Mouse (Mus musculus) liver, embryonic 11.5 days (tissue): ENCODE measurements around the gene Epn1. TPM values are rescaled to one million over a fixed set of nuclear protein-coding genes. Genes with fewer than 3 reads are reported as not detected.

Experiments
- ATAC-seq: fragments of 200-750 bp; cut with Nextera tagmentation; replicated peaks from 2 replicates; pipeline ENCODE4 v1.8.0; 2017; ENCODE audit warnings: moderate number of reproducible peaks, mild to moderate bottlenecking, moderate TSS enrichment, moderate library complexity; ENCODE audit not compliant: low FRiP score
- DNase-seq: peaks from one replicate; pipeline ENCODE4 v3.0.0-alpha.2; 2017; ENCODE audit warnings: low spot score
- H3K27ac ChIP-seq: fragments of 300-500 bp; sonication (generic); 2 replicates; pipeline ENCODE4 v1.5.1; 2014; ENCODE audit warnings: mild to moderate bottlenecking, low read depth, low read length, control low read depth
- H3K27me3 ChIP-seq: fragments of 300-500 bp; sonication (generic); replicated peaks from 2 replicates; pipeline ENCODE4 v1.6.1; 2014; ENCODE audit warnings: low read length, mixed read lengths; ENCODE audit not compliant: control insufficient read depth, insufficient read depth
- H3K36me3 ChIP-seq: fragments of 300-500 bp; sonication (generic); 2 replicates; pipeline ENCODE4 v1.6.1; 2014; ENCODE audit warnings: mild to moderate bottlenecking, low read length, moderate library complexity, mixed read lengths; ENCODE audit not compliant: control insufficient read depth, insufficient read depth
- H3K4me1 ChIP-seq: fragments of 300-500 bp; sonication (generic); replicated peaks from 2 replicates; pipeline ENCODE4 v1.6.1; 2014; ENCODE audit warnings: low read length, mixed read lengths; ENCODE audit not compliant: control insufficient read depth, insufficient read depth
- H3K4me2 ChIP-seq: fragments of 300-500 bp; sonication (generic); 2 replicates; pipeline ENCODE4 v1.6.1; 2014; ENCODE audit warnings: mild to moderate bottlenecking, control low read depth, moderate library complexity
- H3K4me3 ChIP-seq: fragments of 300-500 bp; sonication (generic); 2 replicates; pipeline ENCODE4 v1.5.1; 2014; ENCODE audit warnings: low read depth, low read length, control low read depth
- H3K9ac ChIP-seq: fragments of 300-500 bp; sonication (generic); 2 replicates; pipeline ENCODE4 v1.6.1; 2014; ENCODE audit warnings: low read depth, low read length, control low read depth
- H3K9me3 ChIP-seq: fragments of 300-500 bp; sonication (generic); 2 replicates; pipeline ENCODE4 v1.6.1; 2016; ENCODE audit warnings: low read length, inconsistent platforms, mixed read lengths; ENCODE audit not compliant: control insufficient read depth
- WGBS: fragments of 180-500 bp; shearing (Covaris S2); extraction: QIAGEN DNeasy Blood & Tissue Kit; methylation state at CpG from one replicate; pipeline ENCODE4 v1.1.7; 2014; 5-methylcytosine and 5-hydroxymethylcytosine counted together
- polyA plus RNA-seq: library from polyadenylated mRNA; unstranded; fragments of >200 nt; fragmentation: Nextera tagmentation; extraction: Ambion mirVana; gene quantifications from 2 replicates; pipeline ENCODE4 v1.2.1, GENCODE M21; 2014

Gene Epn1
- 82.9 and 88.9 TPM in 2 replicates for polyA plus RNA-seq

DNA sequence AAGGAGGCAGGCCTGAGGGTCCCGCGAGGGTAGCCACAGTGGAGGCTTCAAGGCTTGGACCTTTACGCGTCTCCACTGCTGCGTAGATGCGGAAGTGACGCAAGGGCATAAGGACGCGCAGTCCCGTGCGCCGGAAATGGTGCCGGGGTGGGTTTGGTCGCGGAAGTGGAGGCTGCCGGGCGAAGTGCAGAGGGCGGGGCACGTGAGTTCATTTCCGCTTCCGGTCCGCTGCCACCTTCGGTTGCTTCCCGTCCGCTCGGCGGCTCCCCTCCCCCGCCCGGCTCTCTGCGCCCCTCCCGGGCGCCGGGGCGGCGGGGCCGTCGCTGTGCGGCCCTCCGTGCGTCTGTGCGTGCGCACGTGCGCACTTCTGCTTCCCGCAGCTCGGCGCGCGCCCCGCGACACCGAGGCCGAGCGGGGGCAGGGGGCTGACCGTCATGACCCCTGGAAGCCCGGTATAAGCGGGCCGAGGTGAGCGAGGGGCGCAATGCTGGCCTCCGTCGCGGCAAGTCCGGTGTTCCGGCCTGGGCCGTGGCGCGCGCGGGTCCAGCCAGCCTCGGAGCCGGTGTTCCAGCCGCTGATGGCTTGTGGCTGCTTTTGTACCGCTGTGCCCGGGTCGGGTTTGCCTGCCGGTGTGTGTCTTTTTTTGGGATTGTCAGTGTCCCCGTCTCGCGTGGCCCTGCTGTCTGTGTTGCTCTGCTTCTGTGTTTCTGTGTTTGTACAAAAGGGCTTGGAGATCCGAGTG is at the start of gene Epn1:
Epn1 (plus strand) TSS at position 226 of the 742 bp plus-strand sequence.
- Histone ChIP-seq H3K4me3 (peak within 1 kb of the TSS; percentile 83), H3K36me3 (peaks cover 38% of the 10 kb centered on the region), H3K27me3 (no peaks in the 10 kb centered on the region)

DNA sequence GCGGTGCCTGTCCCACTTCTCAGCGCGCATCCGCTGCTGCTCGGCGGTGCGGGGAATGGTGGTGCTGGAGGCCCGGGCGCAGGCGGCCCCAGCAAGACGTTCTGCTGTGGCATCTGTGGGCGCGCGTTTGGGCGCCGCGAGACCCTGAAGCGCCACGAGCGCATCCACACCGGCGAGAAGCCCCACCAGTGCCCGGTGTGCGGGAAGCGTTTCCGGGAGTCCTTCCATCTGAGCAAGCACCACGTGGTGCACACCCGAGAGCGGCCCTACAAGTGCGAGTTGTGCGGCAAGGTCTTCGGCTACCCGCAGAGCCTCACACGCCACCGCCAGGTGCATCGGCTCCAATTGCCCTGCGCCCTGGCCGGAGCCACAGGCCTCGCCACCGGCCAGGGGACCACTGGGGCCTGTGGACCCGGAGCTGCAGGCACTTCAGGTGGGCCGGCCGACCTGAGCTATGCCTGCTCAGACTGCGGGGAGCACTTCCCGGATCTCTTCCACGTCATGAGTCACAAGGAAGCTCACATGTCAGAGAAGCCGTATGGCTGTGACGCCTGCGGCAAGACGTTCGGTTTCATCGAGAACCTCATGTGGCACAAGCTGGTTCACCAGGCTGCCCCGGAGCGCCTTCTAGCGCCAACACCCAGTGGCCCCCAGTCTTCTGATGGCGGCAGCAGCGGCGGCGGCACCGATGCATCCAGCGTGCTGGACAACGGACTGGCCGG is 49.3 kb upstream of the Epn1 start:
- 0 out of 2 replicates have a peak overlapping the region, but pooled peaks have one; percentile 14 for H3K4me3 ChIP-seq
- no peaks in the 10 kb centered on the region for H3K27me3 ChIP-seq
- DNase-seq (no peak), ATAC-seq (no peak)
- no peak overlapping the region for H3K4me2 ChIP-seq
- 86% methylated on average over 63 of the region's 63 CpGs for WGBS
- H3K9me3 ChIP-seq: peaks cover 32% of the 10 kb centered on the region
- no peak overlapping the region for H3K9ac ChIP-seq
- peaks cover 73% of the 10 kb centered on the region for H3K36me3 ChIP-seq
- no peaks in the 10 kb centered on the region for H3K4me1 ChIP-seq
- H3K27ac ChIP-seq: no peak overlapping the region

More for the DNA sequence above, at the start of gene Epn1:
- DNase-seq: peak; percentile 95
- peak; percentile 91 for ATAC-seq
- under 1% methylated on average over 80 of the region's 81 CpGs for WGBS
- Histone ChIP-seq H3K4me2 (peak within 1 kb of the TSS; percentile 75), H3K9me3 (no peaks in the 10 kb centered on the region), H3K4me1 (peaks cover 22% of the 10 kb centered on the region), H3K9ac (peak within 1 kb of the TSS; percentile 87), H3K27ac (peak within 1 kb of the TSS; percentile 89)

DNA sequence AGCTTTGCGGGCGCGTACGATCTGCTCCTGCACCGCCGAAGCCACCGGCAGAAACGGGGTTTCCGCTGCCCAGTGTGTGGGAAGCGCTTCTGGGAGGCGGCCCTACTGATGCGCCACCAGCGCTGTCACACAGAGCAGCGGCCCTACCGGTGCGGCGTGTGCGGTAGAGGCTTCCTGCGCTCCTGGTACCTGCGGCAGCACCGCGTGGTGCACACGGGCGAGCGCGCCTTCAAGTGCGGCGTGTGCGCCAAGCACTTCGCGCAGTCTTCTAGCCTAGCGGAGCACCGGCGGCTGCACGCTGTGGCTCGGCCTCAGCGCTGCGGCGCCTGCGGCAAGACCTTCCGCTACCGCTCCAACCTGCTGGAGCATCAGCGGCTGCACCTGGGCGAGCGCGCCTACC is 48.5 kb upstream of the Epn1 start:
- DNase-seq: no peak
- Histone ChIP-seq H3K4me1 (no peaks in the 10 kb centered on the region), H3K4me3 (no peak overlapping the region), H3K4me2 (no peak overlapping the region), H3K9ac (no peak overlapping the region), H3K27ac (no peak overlapping the region), H3K9me3 (peaks cover 32% of the 10 kb centered on the region), H3K36me3 (peaks cover 72% of the 10 kb centered on the region), H3K27me3 (no peaks in the 10 kb centered on the region)
- ATAC-seq: no peak
- WGBS: 84% methylated on average over 46 of the region's 46 CpGs

DNA sequence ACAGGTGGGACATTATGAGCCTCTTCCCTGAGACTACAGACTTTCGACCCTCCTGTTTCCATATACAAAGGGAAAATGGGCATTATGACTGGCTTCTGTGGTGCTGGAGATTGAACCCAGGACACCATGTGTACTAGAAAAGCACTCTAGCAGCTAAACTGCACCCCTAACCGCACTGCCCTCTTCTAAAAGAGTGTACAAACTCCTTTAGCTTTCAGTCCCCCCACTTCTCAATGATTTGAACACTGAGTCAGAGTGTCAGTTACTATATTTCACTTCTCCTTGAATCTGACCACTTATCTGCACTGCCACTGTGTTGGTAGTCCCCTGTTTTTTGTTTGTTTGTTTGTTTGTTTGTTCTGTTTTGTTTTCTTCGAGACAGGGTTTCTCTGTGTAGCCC is 46.2 kb upstream of the Epn1 start, which contains the start of gene 4632433K11Rik:
4632433K11Rik (plus strand) TSS at position 301 of the 400 bp plus-strand sequence.
- no peak within 1 kb of the TSS for H3K4me3 ChIP-seq
- peaks cover 31% of the 10 kb centered on the region for H3K9me3 ChIP-seq
- no peak within 1 kb of the TSS for H3K9ac ChIP-seq
- H3K4me2 ChIP-seq: no peak within 1 kb of the TSS
- no peaks in the 10 kb centered on the region for H3K27me3 ChIP-seq
- H3K27ac ChIP-seq: no peak within 1 kb of the TSS
- ATAC-seq: no peak
- no peak for DNase-seq
- H3K36me3 ChIP-seq: peaks cover 60% of the 10 kb centered on the region
- 83% methylated on average over 3 of the region's 3 CpGs for WGBS
- H3K4me1 ChIP-seq: peaks cover 6% of the 10 kb centered on the region

DNA sequence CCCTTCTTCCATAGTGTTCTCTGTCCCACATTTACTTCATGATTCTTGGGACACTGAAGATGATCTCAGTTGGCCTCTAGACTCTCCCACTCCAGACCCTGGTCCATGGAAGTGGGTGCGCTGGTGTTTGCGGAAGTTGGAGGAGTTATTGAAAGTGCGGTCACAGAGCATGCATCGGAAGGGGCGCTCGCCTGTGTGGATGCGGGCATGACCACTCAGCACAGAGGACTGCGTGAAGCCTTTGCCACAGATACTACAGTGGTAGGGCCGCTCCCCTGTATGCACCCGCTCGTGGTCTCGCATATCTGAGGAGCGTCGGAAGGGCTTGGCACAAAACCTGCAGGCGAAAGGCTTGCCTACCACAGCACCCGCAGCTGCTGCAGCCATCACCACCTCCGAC is 44.4 kb upstream of the Epn1 start:
- H3K4me3 ChIP-seq: no peak overlapping the region
- H3K36me3 ChIP-seq: peaks cover 42% of the 10 kb centered on the region
- no peak overlapping the region for H3K27ac ChIP-seq
- H3K4me2 ChIP-seq: no peak overlapping the region
- H3K9me3 ChIP-seq: peaks cover 14% of the 10 kb centered on the region
- H3K9ac ChIP-seq: no peak overlapping the region
- H3K27me3 ChIP-seq: no peaks in the 10 kb centered on the region
- no peak for ATAC-seq
- peaks cover 6% of the 10 kb centered on the region for H3K4me1 ChIP-seq
- 95% methylated on average over 17 of the region's 17 CpGs for WGBS
- no peak for DNase-seq

DNA sequence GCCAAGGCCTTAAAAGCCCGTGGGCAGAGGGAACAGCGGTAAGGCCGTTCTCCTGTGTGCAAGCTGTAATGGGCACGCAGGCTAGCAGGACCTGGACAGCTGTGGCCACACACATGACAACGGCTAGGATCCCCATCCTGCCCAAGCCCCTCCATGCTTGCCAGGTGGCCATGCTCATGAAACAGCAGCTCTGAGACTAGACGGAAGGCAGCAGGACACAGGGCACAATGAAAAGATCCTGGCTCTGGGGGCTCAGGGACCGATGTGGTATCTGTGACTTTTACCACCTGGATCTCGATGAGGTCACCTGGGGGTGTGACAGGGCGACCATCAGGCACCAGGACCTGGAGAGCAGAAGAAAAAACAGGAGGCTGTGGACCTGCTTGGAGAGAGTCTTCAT is 43.9 kb upstream of the Epn1 start:
- ATAC-seq: no peak
- WGBS: 92% methylated on average over 9 of the region's 9 CpGs
- H3K36me3 ChIP-seq: peaks cover 37% of the 10 kb centered on the region

DNA sequence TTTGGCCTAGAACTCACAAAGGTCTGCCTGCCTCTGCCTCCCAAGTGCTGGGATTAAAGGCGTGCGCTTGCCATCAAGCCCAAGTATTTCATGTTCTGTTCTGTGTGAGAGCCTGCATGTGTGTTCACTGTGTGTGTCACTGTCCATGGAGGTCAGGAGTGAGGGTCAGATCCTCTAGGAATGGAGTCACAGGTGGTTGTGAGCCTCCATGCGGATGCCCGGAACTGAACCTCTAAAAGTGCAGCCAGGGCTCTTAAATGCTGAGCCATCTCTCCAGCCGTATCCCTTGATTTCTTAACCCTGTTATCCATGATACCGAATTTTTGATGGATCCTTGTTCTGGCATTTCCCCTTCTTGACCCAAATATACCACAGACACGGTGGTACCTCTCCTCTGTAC is 43.0 kb upstream of the Epn1 start:
- no peak for DNase-seq
- peaks cover 28% of the 10 kb centered on the region for H3K36me3 ChIP-seq
- no peak for ATAC-seq
- peaks cover 6% of the 10 kb centered on the region for H3K4me1 ChIP-seq
- H3K27me3 ChIP-seq: no peaks in the 10 kb centered on the region
- H3K9me3 ChIP-seq: no peaks in the 10 kb centered on the region; the same call in 1 of the 2 replicates
- WGBS: 90% methylated on average over 7 of the region's 7 CpGs
- no peak overlapping the region for H3K4me3 ChIP-seq
- no peak overlapping the region for H3K4me2 ChIP-seq
- no peak overlapping the region for H3K9ac ChIP-seq
- no peak overlapping the region for H3K27ac ChIP-seq

More for the DNA sequence above, 43.9 kb upstream of the Epn1 start:
- DNase-seq: no peak
- Histone ChIP-seq H3K4me3 (no peak overlapping the region), H3K4me1 (peaks cover 6% of the 10 kb centered on the region), H3K9me3 (peaks cover 9% of the 10 kb centered on the region), H3K27ac (no peak overlapping the region), H3K9ac (no peak overlapping the region), H3K27me3 (no peaks in the 10 kb centered on the region), H3K4me2 (no peak overlapping the region)

DNA sequence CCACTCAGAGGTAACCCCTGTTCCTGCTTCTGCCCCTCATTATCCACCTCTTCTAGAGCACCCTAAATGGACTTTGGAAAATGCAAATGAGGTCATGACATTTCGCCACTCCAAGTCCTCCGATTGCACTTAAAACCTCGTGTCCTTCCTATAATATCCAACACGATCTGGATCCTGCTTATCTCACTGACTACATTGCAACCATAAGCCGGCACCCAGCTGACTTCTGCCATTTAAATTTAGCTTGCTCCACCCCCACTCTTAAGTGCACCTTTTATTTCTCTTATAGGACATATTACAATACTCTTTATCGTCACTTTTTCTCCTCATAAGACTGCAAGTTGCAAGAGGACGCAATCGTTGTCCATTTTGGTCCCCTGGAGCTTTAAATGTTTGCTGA is 42.6 kb upstream of the Epn1 start:
- ATAC-seq: no peak
- 80% methylated on average over 8 of the region's 8 CpGs for WGBS
- no peak for DNase-seq
- Histone ChIP-seq H3K4me2 (peak overlapping the region; percentile 66), H3K27me3 (no peaks in the 10 kb centered on the region), H3K27ac (peak overlapping the region; percentile 94; the same call in 1 of the 2 replicates), H3K9ac (no peak overlapping the region), H3K4me1 (peaks cover 6% of the 10 kb centered on the region), H3K4me3 (peak overlapping the region; percentile 75), H3K36me3 (peaks cover 24% of the 10 kb centered on the region), H3K9me3 (no peaks in the 10 kb centered on the region)
